Mouse (Mus musculus) CD4-positive, CD25-positive, alpha-beta regulatory T cell, adult 9 weeks (primary cell): ENCODE data around the gene Oaz1. TPM values are rescaled to one million over a fixed set of nuclear protein-coding genes. Genes with fewer than 3 reads are reported as not detected.

Experiments
- polyA plus RNA-seq: library from polyadenylated mRNA; unstranded; fragments of 100-300 nt; shearing (Covaris generic); gene quantifications from one replicate; pipeline ENCODE4 v1.2.1, GENCODE M21; 2017

The Oaz1 gene
- polyA plus RNA-seq: 2,307 TPM

DNA sequence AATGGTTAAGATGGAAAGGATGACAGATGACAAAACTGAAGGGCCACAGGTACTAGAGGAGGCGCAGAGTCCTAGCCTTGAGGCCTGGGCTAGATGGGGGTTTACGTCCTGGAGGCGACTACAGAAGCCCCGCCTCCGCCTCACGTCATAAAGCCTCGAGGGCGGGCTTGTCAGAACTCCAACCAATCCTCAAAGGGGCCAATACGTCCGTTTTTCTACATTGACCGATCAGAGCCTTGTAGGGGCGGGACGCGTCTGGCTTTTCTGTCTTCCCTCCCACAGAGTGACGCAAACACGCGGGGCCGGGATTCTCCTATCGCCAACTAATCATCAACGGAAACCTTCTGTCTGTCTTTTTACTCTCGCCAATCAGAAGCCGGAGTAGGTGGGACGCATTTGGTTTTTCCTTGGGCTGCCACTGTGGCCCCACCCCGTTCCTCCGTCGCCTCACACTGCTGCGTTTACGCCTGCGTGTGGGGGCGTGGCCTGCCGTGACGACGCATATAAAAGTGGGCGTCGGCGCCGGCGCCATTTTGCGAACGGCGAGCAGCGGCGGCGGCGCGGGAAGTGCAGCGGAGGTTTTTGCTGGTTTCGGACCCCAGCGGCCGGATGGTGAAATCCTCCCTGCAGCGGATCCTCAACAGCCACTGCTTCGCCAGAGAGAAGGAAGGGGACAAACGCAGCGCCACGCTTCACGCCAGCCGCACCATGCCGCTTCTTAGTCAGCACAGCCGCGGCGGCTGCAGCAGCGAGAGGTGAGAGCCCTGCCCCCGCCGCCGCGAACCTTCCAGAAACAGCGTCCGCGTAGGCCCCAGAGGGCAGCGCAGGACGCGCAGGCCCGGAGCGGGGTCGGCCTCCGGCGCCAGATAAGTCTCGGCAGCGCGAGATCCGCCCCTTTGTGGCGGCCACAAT, at the start of gene Oaz1:
Gene Oaz1, plus strand, starts transcription at position 506 of the 912 bp plus-strand sequence.

DNA sequence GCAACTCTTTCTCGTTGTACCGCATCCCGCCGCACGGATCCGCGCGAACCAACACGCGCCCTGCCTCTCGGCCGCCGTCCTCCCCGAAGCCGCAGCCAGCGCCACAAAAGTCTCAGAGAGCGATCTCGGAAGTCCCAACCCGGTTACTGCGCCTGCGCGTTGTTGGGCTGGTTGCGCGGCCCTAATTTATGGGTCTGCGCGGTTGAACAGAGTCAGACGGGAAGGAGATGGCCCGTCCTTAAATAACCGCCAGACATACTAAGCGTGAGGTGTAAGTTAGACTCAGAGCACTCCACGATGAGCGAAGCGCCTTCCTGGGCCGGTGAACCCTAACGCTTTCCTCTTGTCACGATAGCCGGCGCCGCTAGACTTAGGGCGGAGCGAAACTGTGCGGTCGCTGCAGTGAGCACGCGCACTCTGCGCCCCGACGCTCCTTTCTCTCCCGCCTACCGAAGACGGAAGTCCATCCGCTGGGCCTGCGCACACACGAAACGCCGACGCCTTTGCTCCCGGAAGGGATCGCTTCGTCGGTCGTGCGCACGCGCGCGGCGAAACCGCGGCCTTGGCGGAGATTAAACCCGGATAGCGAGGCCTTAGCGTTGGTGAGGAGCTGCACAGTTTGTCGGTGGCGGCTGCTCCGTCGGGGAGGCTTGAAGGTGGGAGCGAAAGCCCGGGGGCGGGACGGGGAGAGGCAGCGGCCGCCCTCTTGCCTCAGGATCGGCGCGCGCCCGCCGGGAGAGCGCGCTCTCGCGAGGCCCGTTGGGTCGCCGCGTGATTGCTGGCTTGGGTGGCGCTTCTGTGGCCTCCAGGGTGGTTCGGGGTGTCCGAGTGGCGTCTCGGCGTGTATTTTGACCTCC, 28.1 kb upstream of the Oaz1 start, which contains the start of the genes Sf3a2 and Plekhj1:
Gene Sf3a2, plus strand, starts transcription at position 49 of the 857 bp plus-strand sequence.
Gene Plekhj1, minus strand, starts transcription at position 477 of the 857 bp plus-strand sequence.

GRCm38 (mm10) chr10:80804916-80805315, 21.5 kb upstream of the Oaz1 start, which contains the start of gene Amh:
Gene Amh (plus strand): TSS chr10:80805243.

DNA sequence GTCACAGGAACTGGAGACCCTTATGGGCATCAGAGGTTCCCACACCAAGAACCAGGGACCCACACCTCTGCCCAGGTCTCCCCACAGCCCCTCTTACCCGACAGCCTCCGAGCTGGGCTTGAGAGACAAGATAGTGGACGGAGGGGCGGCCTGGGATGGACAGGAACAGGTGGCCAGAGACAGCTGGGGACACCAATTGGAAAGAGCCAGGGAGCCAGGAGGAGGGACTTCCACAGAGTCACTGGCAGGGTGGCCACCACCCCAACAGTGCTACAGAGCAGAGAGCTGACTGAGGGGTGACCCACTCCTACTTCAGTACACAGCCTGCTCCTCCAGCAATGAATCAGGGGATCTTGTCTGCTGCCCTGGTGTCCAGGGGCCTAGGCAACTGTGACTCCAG, 13.1 kb upstream of the Oaz1 start, which contains the start of gene Jsrp1:
Gene Jsrp1, minus strand, starts transcription at position 133 of the 400 bp plus-strand sequence.

GRCm38 (mm10) chr10:80843931-80844547, 17.6 kb downstream of the Oaz1 start, which contains the start of gene Lingo3:
Gene Lingo3 (minus strand): TSS chr10:80844039.

GRCm38 (mm10) chr10:80854913-80855748, 28.7 kb downstream of the Oaz1 start, which contains the start of the genes Lsm7 and Sppl2b:
Gene Lsm7 (minus strand): TSS chr10:80855209.
Gene Sppl2b (plus strand): TSS chr10:80855275.

GRCm38 (mm10) chr10:80871581-80871980, 45.1 kb downstream of the Oaz1 start, which contains the start of gene Tmprss9:
Gene Tmprss9 (plus strand): TSS chr10:80871848.

Other genes starting within 250 kb of the Oaz1 start
- gene Klf16, start 249.3 kb upstream of the Oaz1 start, polyA plus RNA-seq: 0.87 TPM
- 23.8 TPM for gene Abhd17a, start 236.3 kb upstream of the Oaz1 start, polyA plus RNA-seq
- gene Scamp4, start 223.8 kb upstream of the Oaz1 start, polyA plus RNA-seq: 128 TPM
- gene Adat3, start 223.8 kb upstream of the Oaz1 start, polyA plus RNA-seq: 5.2 TPM
- gene Gm49322, start 220.6 kb upstream of the Oaz1 start, polyA plus RNA-seq: 6.8 TPM
- gene Csnk1g2, start 203.8 kb upstream of the Oaz1 start, polyA plus RNA-seq: 9.4 TPM
- gene Btbd2, start 169.6 kb upstream of the Oaz1 start, polyA plus RNA-seq: 4.2 TPM
- gene Mknk2, start 148.5 kb upstream of the Oaz1 start, polyA plus RNA-seq: 15.4 TPM
- 385 TPM for gene Mob3a, start 124.7 kb upstream of the Oaz1 start, polyA plus RNA-seq
- 188 TPM for gene Izumo4, start 124.5 kb upstream of the Oaz1 start, polyA plus RNA-seq
- gene Ap3d1, start 84.4 kb upstream of the Oaz1 start, polyA plus RNA-seq: 34.9 TPM
- gene Dot1l, start 71.5 kb upstream of the Oaz1 start, polyA plus RNA-seq: 7.6 TPM
- gene Sf3a2, start 28.5 kb upstream of the Oaz1 start, polyA plus RNA-seq: 98.7 TPM
- gene Plekhj1, start 28.0 kb upstream of the Oaz1 start, polyA plus RNA-seq: 166 TPM
- gene Amh, start 21.4 kb upstream of the Oaz1 start, polyA plus RNA-seq: not detected
- gene Jsrp1, start 13.2 kb upstream of the Oaz1 start, polyA plus RNA-seq: not detected
- gene Lingo3, start 17.4 kb downstream of the Oaz1 start, polyA plus RNA-seq: not detected
- 236 TPM for gene Lsm7, start 28.6 kb downstream of the Oaz1 start, polyA plus RNA-seq
- gene Sppl2b, start 28.6 kb downstream of the Oaz1 start, polyA plus RNA-seq: 35.5 TPM
- gene Tmprss9, start 45.2 kb downstream of the Oaz1 start, polyA plus RNA-seq: not detected
- gene Timm13, start 74.3 kb downstream of the Oaz1 start, polyA plus RNA-seq: 269 TPM
- gene Lmnb2, start 91.6 kb downstream of the Oaz1 start, polyA plus RNA-seq: 10.1 TPM
- 80.1 TPM for gene Gadd45b, start 103.4 kb downstream of the Oaz1 start, polyA plus RNA-seq
- gene Gng7, start 188.3 kb downstream of the Oaz1 start, polyA plus RNA-seq: 0.14 TPM
- not detected for gene Diras1, start 199.0 kb downstream of the Oaz1 start, polyA plus RNA-seq
- gene Slc39a3, start 210.8 kb downstream of the Oaz1 start, polyA plus RNA-seq: 11.8 TPM
- gene Sgta, start 233.5 kb downstream of the Oaz1 start, polyA plus RNA-seq: 113 TPM
- 8.0 TPM for gene Thop1, start 243.4 kb downstream of the Oaz1 start, polyA plus RNA-seq